Mouse (Mus musculus) left cerebral cortex, postnatal 25 days (tissue): Measurements from ENCODE around the gene Sparcl1. TPM values are rescaled to one million over a fixed set of nuclear protein-coding genes. Genes with fewer than 3 reads are reported as not detected.

Source experiments
- DNase-seq, 2 experiments: peaks; one replicate each; pipeline ENCODE4 v3.0.0; 2022; ENCODE audit warnings: low spot score in 2 of 2, mixed read lengths in 1 of 2
- intact Hi-C: fragments of 180-260 bp; cut with DNase I; formaldehyde crosslinking; loops from one replicate; pipeline ENCODE4 v1.15.1; 2025
- microRNA-seq, 2 experiments: library from miRNA; unstranded; fragments of <30 nt; microRNA quantifications; one replicate each; pipeline ENCODE4 v1.2.0; 2022
- total RNA-seq, 2 experiments: library from RNA; stranded (reverse); gene quantifications; 2 replicates each; pipeline ENCODE4 v1.2.3; 2021

Sparcl1 gene
- total RNA-seq, 2 experiments from 2014 or later = 1,388 to 1,439 TPM

GRCm38 (mm10) chr5:104039154-104039932 lies 74.2 kb downstream of the Sparcl1 start:
- peak; percentile 49 to 69 for DNase-seq
- intact Hi-C loops = loop anchor here (1.0 kb wide), 1 partner anchor 40 kb away; no protein-coding TSS in a partner anchor

- intact Hi-C loops = no loop called here
- DNase-seq = no peak
Observed at GRCm38 (mm10) chr5:104036686-104037085, 76.8 kb downstream of the Sparcl1 start.

GRCm38 (mm10) chr5:104035824-104036223 lies 77.7 kb downstream of the Sparcl1 start:
- DNase-seq = no peak
- intact Hi-C loops = no loop called here

- no peak for DNase-seq
- intact Hi-C loops = no loop called here
Observed at GRCm38 (mm10) chr5:104035066-104035465, 78.5 kb downstream of the Sparcl1 start.

- DNase-seq = no peak
- intact Hi-C loops = no loop called here
Observed at GRCm38 (mm10) chr5:104032434-104033097, 81.0 kb downstream of the Sparcl1 start.

Small RNA genes lying within 50 kb of the gene (microRNA-seq; reads per million reads assigned to microRNA genes)
- gene Mir5619 = 0 to 0.50 reads per million in 2 experiments

Other genes starting within 250 kb of the Sparcl1 start
- gene Klhl8, start 202.5 kb downstream of the Sparcl1 start, total RNA-seq = 10 to 100 TPM; 37.8 to 39.3 TPM
- under 1 TPM; 0.37 to 0.50 TPM for gene Hsd17b13, start 136.3 kb downstream of the Sparcl1 start, total RNA-seq
- 10 to 100 TPM; 38.2 to 39.8 TPM for gene Hsd17b11, start 91.8 kb downstream of the Sparcl1 start, total RNA-seq
- gene Nudt9, start 67.4 kb downstream of the Sparcl1 start, total RNA-seq = 10 to 100 TPM; 59.4 to 59.9 TPM
- gene Gm17660, start 36.1 kb downstream of the Sparcl1 start, total RNA-seq = not detected
- not detected for gene Dspp, start 57.0 kb upstream of the Sparcl1 start, total RNA-seq
- gene Dmp1, start 88.9 kb upstream of the Sparcl1 start, total RNA-seq = 1 to 10 TPM; 3.3 to 3.8 TPM
- under 1 TPM; 0.16 to 0.21 TPM for gene Ibsp, start 185.4 kb upstream of the Sparcl1 start, total RNA-seq
- not detected for gene Mepe, start 211.6 kb upstream of the Sparcl1 start, total RNA-seq